Mouse (Mus musculus): ENCODE measurements at regions not wholly inside any gene's neighbourhood (a gene's known extent, or its start where the extent isn't known, plus 50 kb on each side); places are given as distances from the start of the nearest gene placed in this dataset.

DNA sequence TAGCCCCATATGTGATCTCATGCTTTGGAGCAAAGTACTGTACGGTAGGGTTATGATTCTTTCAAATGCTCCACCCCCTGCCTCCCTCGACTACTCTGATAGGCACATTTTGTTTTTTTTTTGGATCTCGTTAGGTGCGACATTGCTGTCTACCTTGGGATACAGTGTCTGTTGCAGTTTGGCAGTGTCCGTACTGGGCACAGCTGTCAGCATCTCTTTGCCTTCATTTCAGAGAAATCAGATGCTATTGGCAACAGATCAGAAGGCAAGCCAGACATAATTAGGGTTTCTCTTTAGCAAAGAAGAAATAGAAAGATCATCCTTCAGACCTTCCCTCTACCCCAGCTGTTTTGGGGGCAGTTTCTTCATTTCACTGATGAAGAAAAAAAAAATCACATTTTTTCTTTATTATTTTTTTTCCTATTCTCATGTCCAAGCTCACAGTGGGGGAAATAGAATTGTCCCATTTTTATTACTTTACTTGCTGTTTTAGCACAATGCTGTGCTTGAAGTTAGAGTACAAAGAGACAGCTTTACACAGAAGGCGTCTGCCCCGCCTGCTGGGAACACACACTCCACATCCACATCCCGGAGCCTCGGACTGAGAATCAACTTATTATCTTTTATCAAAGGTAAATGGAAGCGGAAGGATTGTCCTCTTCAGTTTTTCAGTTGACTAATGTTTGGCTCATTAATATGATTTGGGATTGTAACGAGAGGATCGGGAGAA lies 420.8 kb upstream of the Got2 start:
- no peak overlapping the region for H3K27ac ChIP-seq (replicated peaks)
- H3K36me3 ChIP-seq, result no peaks in the 10 kb centered on the region
- no peaks in the 10 kb centered on the region for H3K27me3 ChIP-seq
- no peaks in the 10 kb centered on the region for H3K9me3 ChIP-seq
- peaks cover 4% of the 10 kb centered on the region; the same call in 1 of the 2 replicates for H3K4me1 ChIP-seq
- ATAC-seq (replicated peaks), result no peak
- no peak overlapping the region for H3K9ac ChIP-seq (replicated peaks)
- H3K4me3 ChIP-seq, result no peak overlapping the region
- 0 out of 2 replicates have a peak overlapping the region, but pooled peaks have one; percentile 2 for H3K4me2 ChIP-seq (replicated peaks)
- WGBS, result 40% methylated on average over 12 of the region's 12 CpGs

DNA sequence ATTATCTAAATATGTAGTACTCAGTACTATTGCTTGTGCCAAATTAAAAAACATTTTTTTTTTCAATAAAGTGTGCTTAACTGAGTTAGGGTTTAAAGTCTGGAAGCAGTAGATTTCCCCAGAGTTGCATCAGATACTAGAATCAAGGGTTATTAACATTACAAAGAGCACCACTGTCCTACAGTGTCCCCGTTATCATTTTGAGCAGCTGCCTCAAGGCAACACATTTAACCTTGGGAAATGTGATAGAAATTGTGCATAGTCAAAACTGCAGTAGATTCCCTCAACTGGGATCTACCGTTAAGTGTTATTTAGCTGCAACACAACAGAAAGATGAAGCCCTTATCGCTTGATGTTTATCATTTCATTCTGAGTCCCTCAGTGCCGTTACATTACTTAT lies 408.3 kb upstream of the Got2 start:
- WGBS, result 70% methylated on average over 4 of the region's 4 CpGs
- H3K36me3 ChIP-seq, result no peaks in the 10 kb centered on the region
- no peaks in the 10 kb centered on the region for H3K27me3 ChIP-seq
- H3K4me2 ChIP-seq (replicated peaks), result no peak overlapping the region
- H3K9ac ChIP-seq (replicated peaks), result no peak overlapping the region
- no peaks in the 10 kb centered on the region for H3K9me3 ChIP-seq
- no peak overlapping the region for H3K27ac ChIP-seq (replicated peaks)
- H3K4me1 ChIP-seq, result no peaks in the 10 kb centered on the region
- ATAC-seq (replicated peaks), result no peak
- H3K4me3 ChIP-seq, result no peak overlapping the region

DNA sequence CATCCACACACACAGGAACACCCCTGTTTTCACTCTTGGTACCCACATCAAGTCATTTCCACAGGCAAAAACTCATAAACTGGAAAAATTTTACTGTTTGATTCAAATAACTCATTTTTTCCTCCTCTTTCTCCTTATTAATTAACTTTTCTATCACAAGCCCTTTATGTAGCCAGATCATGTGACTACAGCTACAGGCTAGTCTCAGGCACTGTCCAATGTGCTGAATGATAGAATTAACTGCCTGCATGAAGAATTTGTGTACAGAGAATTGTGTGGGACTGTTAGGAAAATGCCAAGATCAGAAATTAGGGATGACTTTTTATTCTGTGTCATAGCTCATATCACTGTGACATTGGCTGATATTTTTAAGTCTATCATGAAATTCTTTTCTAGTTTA lies 402.4 kb upstream of the Got2 start:
- no peak overlapping the region for H3K4me3 ChIP-seq
- no peaks in the 10 kb centered on the region for H3K9me3 ChIP-seq
- no peaks in the 10 kb centered on the region for H3K4me1 ChIP-seq
- H3K36me3 ChIP-seq, result no peaks in the 10 kb centered on the region
- H3K27ac ChIP-seq (replicated peaks), result no peak overlapping the region
- no peak for ATAC-seq (replicated peaks)
- no peaks in the 10 kb centered on the region for H3K27me3 ChIP-seq
- H3K4me2 ChIP-seq (replicated peaks), result no peak overlapping the region
- no peak overlapping the region for H3K9ac ChIP-seq (replicated peaks)

DNA sequence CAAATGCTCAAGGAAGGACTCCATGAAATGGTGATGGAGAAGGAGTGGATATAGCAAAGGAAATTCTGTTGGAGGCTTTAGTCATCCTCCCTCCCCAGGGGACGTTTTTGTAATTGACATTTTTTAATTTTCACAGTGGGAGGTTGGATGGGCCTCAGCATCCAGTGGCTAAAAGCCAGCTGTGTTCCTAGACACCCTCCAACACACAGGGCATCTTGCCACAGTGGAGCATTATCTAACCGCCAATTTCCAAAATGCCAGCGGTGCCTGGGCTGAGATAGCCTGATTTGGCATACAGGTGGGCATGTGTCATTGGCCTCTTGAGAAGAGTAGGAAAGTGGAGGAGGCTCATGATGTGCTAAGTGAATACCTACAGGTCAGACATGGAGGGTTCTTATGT lies 401.2 kb upstream of the Got2 start:
- H3K4me3 ChIP-seq, result no peak overlapping the region
- ATAC-seq (replicated peaks), result no peak
- H3K9ac ChIP-seq (replicated peaks), result no peak overlapping the region
- no peaks in the 10 kb centered on the region for H3K4me1 ChIP-seq
- no peaks in the 10 kb centered on the region for H3K36me3 ChIP-seq
- no peak overlapping the region for H3K4me2 ChIP-seq (replicated peaks)
- 60% methylated on average over 3 of the region's 3 CpGs for WGBS
- no peaks in the 10 kb centered on the region for H3K27me3 ChIP-seq
- no peak overlapping the region for H3K27ac ChIP-seq (replicated peaks)
- no peaks in the 10 kb centered on the region for H3K9me3 ChIP-seq

DNA sequence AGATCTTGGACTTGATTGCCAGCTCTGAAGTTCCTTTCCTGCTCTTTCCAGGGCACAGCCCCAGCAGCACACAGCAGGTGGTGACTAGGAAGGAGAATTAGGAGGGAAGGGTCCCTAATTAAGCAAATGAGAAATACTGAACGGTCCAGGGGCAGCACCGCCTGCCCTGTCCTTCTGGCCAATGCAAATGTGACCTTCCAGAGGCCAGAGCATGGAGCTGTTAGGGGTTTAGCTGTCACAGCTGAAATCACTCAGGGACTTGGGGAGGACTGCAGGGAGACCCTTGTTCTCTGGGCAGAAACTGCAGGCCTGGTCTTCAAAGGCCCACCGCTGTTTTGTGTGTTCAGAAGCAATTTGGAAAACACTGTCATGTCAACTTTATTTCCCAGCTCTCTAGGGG lies 400.2 kb upstream of the Got2 start:
- Histone ChIP-seq H3K4me1 (no peaks in the 10 kb centered on the region), H3K27me3 (no peaks in the 10 kb centered on the region), H3K4me2 (replicated peaks) (no peak overlapping the region), H3K9me3 (no peaks in the 10 kb centered on the region), H3K36me3 (no peaks in the 10 kb centered on the region), H3K4me3 (no peak overlapping the region), H3K9ac (replicated peaks) (no peak overlapping the region), H3K27ac (replicated peaks) (no peak overlapping the region)
- 0 out of 2 replicates have a peak, but pooled peaks have one; percentile 46 for ATAC-seq (replicated peaks)
- WGBS, result 21% methylated on average over 3 of the region's 3 CpGs

DNA sequence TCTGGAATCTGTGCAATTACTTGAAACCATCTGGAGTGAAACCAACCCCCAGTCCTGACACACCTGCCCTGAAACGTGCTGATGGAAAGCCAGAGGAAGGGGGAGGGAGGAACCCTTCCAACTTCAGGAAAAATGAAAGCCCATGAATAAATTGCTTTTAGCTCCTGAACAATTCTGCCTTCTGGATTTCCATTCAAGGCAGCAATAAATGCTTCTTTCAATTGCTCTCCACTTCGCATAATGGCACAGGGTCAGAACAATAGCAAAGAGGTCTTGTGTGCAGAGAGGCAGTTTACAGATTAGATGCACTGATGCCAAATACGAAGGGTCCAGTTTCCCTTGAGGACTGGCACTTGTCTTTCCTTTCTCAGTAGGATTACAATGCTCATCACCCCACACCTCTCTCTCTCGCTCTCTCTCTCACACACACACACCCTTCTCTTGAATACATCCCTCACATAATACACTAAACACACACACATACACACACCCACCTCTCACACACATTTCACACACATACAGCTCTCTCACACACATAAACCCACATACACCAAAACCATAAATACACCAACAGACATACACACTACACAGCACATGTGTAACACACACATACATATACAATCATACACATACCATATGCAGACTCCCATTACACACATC lies 389.3 kb upstream of the Got2 start:
- 4% methylated on average over 4 of the region's 4 CpGs for whole genome bisulfite sequencing
- Histone ChIP-seq H3K27ac (replicated peaks) (no peak overlapping the region; the same call in 1 of the 2 replicates), H3K36me3 (no peaks in the 10 kb centered on the region), H3K27me3 (no peaks in the 10 kb centered on the region), H3K4me3 (no peak overlapping the region), H3K4me1 (peaks cover 13% of the 10 kb centered on the region), H3K9me3 (no peaks in the 10 kb centered on the region), H3K9ac (replicated peaks) (no peak overlapping the region), H3K4me2 (replicated peaks) (no peak overlapping the region)
- ATAC-seq (replicated peaks), result peak; percentile 75

DNA sequence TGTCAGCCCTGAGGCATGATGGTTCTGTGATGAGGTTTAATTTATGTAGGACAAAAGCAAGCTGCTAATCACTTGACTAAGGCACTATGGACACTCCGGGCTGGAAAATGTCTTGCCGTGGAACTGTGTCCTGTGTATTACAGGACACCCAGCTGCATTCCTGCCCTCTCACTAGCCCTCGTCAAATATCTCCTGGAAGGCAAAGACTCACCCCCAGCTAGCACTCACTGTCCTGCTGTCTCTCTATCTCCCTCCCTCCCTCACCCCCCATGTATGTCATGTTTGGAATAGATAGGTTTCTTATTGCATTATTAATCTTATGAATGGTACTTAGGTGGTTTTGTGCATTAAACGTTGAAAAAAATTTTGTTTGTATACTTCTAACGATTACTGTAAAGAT lies 388.7 kb upstream of the Got2 start:
- Histone ChIP-seq H3K9ac (replicated peaks) (no peak overlapping the region), H3K27me3 (no peaks in the 10 kb centered on the region), H3K4me1 (peaks cover 13% of the 10 kb centered on the region), H3K9me3 (no peaks in the 10 kb centered on the region), H3K27ac (replicated peaks) (0 out of 2 replicates have a peak overlapping the region, but pooled peaks have one; percentile 14), H3K36me3 (no peaks in the 10 kb centered on the region), H3K4me3 (no peak overlapping the region), H3K4me2 (replicated peaks) (no peak overlapping the region)
- 21% methylated on average over 5 of the region's 5 CpGs for WGBS
- peak; percentile 18; the same call in 1 of the 2 replicates for ATAC-seq (replicated peaks)

DNA sequence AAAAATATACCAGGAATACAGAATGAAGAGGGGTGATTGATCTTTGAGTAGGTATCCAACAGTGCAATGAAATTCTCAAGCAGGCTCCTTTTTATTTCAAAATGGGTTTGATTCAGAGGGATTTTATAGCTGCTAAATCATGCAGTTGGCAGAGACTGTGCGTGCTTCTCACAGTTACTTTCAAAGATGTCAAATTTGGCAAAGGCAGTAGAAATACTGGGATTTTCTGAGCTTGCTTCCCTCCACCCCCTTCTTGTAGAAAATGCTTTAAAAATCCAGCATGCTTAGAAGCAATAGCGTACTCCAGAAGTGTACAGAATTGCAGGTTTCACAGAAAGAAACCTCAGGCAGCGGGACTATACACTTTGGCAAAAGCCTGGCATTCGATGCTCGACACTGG lies 367.9 kb upstream of the Got2 start:
- peak overlapping the region; percentile 67 for H3K27ac ChIP-seq (replicated peaks)
- H3K4me3 ChIP-seq, result no peak overlapping the region
- WGBS, result 39% methylated on average over 5 of the region's 5 CpGs
- H3K4me2 ChIP-seq (replicated peaks), result no peak overlapping the region
- peak; percentile 82 for ATAC-seq (replicated peaks)
- peaks cover 14% of the 10 kb centered on the region for H3K4me1 ChIP-seq
- no peaks in the 10 kb centered on the region for H3K9me3 ChIP-seq
- no peaks in the 10 kb centered on the region for H3K27me3 ChIP-seq
- no peak overlapping the region for H3K9ac ChIP-seq (replicated peaks)
- H3K36me3 ChIP-seq, result no peaks in the 10 kb centered on the region

DNA sequence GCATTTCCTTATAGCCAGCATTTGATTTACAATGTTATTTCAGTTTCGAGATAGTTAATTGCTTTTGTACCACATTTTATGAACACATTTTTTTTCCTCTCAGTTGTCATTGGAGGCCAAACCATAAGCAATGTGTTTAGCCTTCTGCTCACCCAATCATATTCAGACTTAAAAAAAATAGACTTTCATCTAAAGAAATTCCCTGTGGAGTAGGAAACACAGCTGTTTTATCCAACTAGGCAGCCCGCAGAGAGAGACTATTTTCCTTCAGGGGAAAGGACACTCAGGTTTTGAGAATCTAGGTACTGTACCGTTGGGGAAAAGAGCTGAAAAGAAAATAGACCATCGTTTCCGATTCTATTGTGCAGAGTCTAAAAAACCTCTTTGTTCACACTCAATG lies 367.5 kb upstream of the Got2 start:
- H3K36me3 ChIP-seq, result no peaks in the 10 kb centered on the region
- 13% methylated on average over 5 of the region's 5 CpGs for WGBS
- peak overlapping the region; percentile 67 for H3K27ac ChIP-seq (replicated peaks)
- ATAC-seq (replicated peaks), result peak; percentile 78
- H3K9ac ChIP-seq (replicated peaks), result no peak overlapping the region
- no peaks in the 10 kb centered on the region for H3K27me3 ChIP-seq
- H3K4me1 ChIP-seq, result peaks cover 14% of the 10 kb centered on the region
- H3K4me2 ChIP-seq (replicated peaks), result no peak overlapping the region; the same call in 1 of the 2 replicates
- H3K9me3 ChIP-seq, result no peaks in the 10 kb centered on the region
- no peak overlapping the region for H3K4me3 ChIP-seq

DNA sequence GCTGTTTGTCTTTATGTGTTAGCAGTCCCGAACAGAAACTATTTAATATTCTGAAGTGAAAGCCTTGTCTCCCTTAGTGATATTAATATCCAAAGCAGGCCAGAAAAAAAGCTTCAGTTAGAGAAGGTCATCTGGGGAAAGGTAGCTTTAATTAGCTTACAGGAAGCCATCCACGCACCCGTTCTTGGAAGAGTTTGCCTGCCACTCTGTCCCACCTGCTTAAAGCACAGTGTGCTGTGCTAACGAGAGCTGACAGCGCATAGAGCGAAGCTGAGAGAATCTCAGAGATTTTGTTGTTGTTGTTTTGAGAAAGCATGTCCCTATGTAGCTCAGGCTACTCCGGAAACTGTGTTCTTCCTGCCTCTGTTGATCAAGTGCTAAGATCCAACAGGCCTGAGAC lies 357.7 kb upstream of the Got2 start:
- no peak for ATAC-seq (replicated peaks)

DNA sequence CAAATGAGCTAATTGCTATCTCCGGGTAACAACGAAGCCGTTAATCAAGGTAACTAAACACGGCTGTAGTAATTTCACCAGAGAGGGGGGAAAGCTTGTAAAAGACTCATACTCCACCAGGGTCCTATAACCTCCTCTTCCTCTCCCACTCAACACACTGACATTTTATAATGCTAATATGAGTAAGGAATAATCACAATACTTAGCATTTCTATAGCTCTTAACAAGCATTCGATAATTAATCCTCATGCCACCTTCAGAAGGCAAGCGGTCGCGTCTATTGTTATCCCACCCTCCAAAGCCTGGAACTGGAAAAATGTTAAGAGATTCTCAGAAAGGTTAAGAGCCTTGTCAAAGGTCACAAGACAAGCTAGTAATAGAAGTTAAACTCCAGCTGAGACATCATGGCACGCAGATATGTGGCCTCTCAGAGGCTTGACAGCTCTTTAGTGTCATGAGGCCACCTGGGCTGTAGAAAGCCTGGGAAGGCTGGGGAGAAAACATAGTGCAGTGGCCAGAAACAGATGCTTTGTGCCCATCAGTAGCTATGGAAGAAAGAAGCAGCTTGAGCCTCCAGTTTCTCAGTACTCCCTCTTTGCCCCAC lies 356.3 kb upstream of the Got2 start:
- Histone ChIP-seq H3K9ac (replicated peaks) (no peak overlapping the region), H3K4me3 (no peak overlapping the region), H3K36me3 (no peaks in the 10 kb centered on the region), H3K27ac (replicated peaks) (no peak overlapping the region), H3K4me1 (0 out of 2 replicates have a peak, but pooled peaks cover 3% of the 10 kb centered on the region), H3K4me2 (replicated peaks) (no peak overlapping the region), H3K27me3 (no peaks in the 10 kb centered on the region), H3K9me3 (no peaks in the 10 kb centered on the region)
- no peak for ATAC-seq (replicated peaks)
- WGBS, result 16% methylated on average over 9 of the region's 9 CpGs

More for the DNA sequence above, 357.7 kb upstream of the Got2 start:
- H3K27me3 ChIP-seq, result no peaks in the 10 kb centered on the region
- no peaks in the 10 kb centered on the region for H3K36me3 ChIP-seq
- no peak overlapping the region for H3K9ac ChIP-seq (replicated peaks)
- H3K4me2 ChIP-seq (replicated peaks), result no peak overlapping the region
- no peak overlapping the region for H3K27ac ChIP-seq (replicated peaks)
- H3K4me1 ChIP-seq, result 0 out of 2 replicates have a peak, but pooled peaks cover 3% of the 10 kb centered on the region
- WGBS, result 44% methylated on average over 7 of the region's 7 CpGs
- no peaks in the 10 kb centered on the region for H3K9me3 ChIP-seq
- no peak overlapping the region for H3K4me3 ChIP-seq

DNA sequence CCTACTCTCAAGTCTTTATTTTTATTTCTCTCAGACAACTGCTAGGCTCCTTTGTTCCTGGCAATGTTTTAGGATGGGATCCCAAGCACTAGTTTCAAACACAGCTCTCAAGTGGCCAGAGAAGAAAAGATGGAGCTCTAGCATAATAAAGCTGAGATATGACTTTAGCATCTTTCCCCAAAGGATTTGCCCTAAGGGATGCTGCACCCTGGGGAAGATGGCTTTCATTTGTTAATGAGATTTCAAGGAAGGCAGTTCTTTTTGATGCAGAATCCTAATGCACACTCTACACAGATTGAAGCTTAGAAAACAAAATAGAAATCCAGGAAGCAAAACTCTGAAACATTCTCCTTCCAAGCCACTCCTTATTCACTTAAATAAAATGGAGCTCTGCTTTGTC lies 350.1 kb upstream of the Got2 start:
- H3K9ac ChIP-seq (replicated peaks), result no peak overlapping the region
- H3K27ac ChIP-seq (replicated peaks), result no peak overlapping the region
- H3K4me3 ChIP-seq, result no peak overlapping the region
- H3K27me3 ChIP-seq, result no peaks in the 10 kb centered on the region
- no peak overlapping the region for H3K4me2 ChIP-seq (replicated peaks)
- H3K9me3 ChIP-seq, result no peaks in the 10 kb centered on the region
- H3K4me1 ChIP-seq, result no peaks in the 10 kb centered on the region
- no peak for ATAC-seq (replicated peaks)
- H3K36me3 ChIP-seq, result no peaks in the 10 kb centered on the region

Data from forebrain, embryonic 15.5 days (tissue).